Mouse (Mus musculus) heart, embryonic 10.5 days (tissue): ENCODE data around the gene Ephb1. TPM values are rescaled to one million over a fixed set of nuclear protein-coding genes. Genes with fewer than 3 reads are reported as not detected.

Experiments
- DNase-seq: peaks from one replicate; pipeline ENCODE4 v3.0.0-alpha.2; 2017; ENCODE audit warnings: low spot score
- H3K27ac ChIP-seq: fragments of 300-500 bp; sonication (generic); 2 replicates; pipeline ENCODE4 v1.5.1; 2016; ENCODE audit warnings: mild to moderate bottlenecking
- H3K27me3 ChIP-seq: fragments of 300-500 bp; sonication (generic); 2 replicates; pipeline ENCODE4 v1.6.1; 2016; ENCODE audit warnings: mild to moderate bottlenecking; ENCODE audit not compliant: poor library complexity, insufficient read depth, severe bottlenecking
- H3K36me3 ChIP-seq: fragments of 300-500 bp; sonication (generic); 2 replicates; pipeline ENCODE4 v1.6.1; 2016; ENCODE audit warnings: mild to moderate bottlenecking, moderate library complexity
- H3K4me1 ChIP-seq: fragments of 300-500 bp; sonication (generic); 2 replicates; pipeline ENCODE4 v1.6.1; 2016; ENCODE audit warnings: mild to moderate bottlenecking
- H3K4me3 ChIP-seq: fragments of 300-500 bp; sonication (generic); 2 replicates; pipeline ENCODE4 v1.5.1; 2016; ENCODE audit warnings: mild to moderate bottlenecking, moderate library complexity
- H3K9me3 ChIP-seq: fragments of 300-500 bp; sonication (generic); 2 replicates; pipeline ENCODE4 v1.6.1; 2016; ENCODE audit warnings: mild to moderate bottlenecking, moderate library complexity
- WGBS: fragments of 180-500 bp; shearing (Covaris S2); methylation state at CpG from one replicate; pipeline ENCODE4 v1.1.7; 2016; 5-methylcytosine and 5-hydroxymethylcytosine counted together
- polyA plus RNA-seq: library from polyadenylated mRNA; unstranded; fragments of >200 nt; fragmentation: Nextera tagmentation; extraction: Ambion mirVana; gene quantifications from 2 replicates; pipeline ENCODE4 v1.2.1, GENCODE M21; 2016

Ephb1 gene
- polyA plus RNA-seq, 1 experiment from 2014 or later = 1.3 TPM

- H3K4me3 ChIP-seq = no peak overlapping the region
These were observed 269.0 kb downstream of the Ephb1 start for GRCm38 (mm10) chr9:102085477-102085876.

GRCm38 (mm10) chr9:102080934-102081333, 273.6 kb downstream of the Ephb1 start:
- WGBS = 67% methylated on average over 5 of the region's 5 CpGs
- Histone ChIP-seq H3K27ac (no peak overlapping the region), H3K27me3 (peaks cover 25% of the 10 kb centered on the region), H3K4me3 (no peak overlapping the region), H3K4me1 (no peaks in the 10 kb centered on the region), H3K9me3 (no peaks in the 10 kb centered on the region), H3K36me3 (no peaks in the 10 kb centered on the region)
- DNase-seq = no peak

More at GRCm38 (mm10) chr9:102085477-102085876, 269.0 kb downstream of the Ephb1 start:
- H3K36me3 ChIP-seq = no peaks in the 10 kb centered on the region
- 88% methylated on average over 9 of the region's 9 CpGs for WGBS
- H3K27me3 ChIP-seq = peaks cover 20% of the 10 kb centered on the region
- no peak overlapping the region for H3K27ac ChIP-seq
- no peaks in the 10 kb centered on the region for H3K4me1 ChIP-seq
- DNase-seq = no peak
- no peaks in the 10 kb centered on the region for H3K9me3 ChIP-seq

GRCm38 (mm10) chr9:102079151-102079550, 275.3 kb downstream of the Ephb1 start:
- DNase-seq = no peak

GRCm38 (mm10) chr9:102078238-102078637, 276.3 kb downstream of the Ephb1 start:
- no peaks in the 10 kb centered on the region for H3K4me1 ChIP-seq
- WGBS = 84% methylated on average over 6 of the region's 6 CpGs
- no peak overlapping the region for H3K4me3 ChIP-seq
- no peak for DNase-seq
- H3K27ac ChIP-seq = no peak overlapping the region
- H3K9me3 ChIP-seq = no peaks in the 10 kb centered on the region
- H3K27me3 ChIP-seq = peaks cover 18% of the 10 kb centered on the region; the same call in 1 of the 2 replicates
- no peaks in the 10 kb centered on the region for H3K36me3 ChIP-seq

More at GRCm38 (mm10) chr9:102079151-102079550, 275.3 kb downstream of the Ephb1 start:
- Histone ChIP-seq H3K9me3 (no peaks in the 10 kb centered on the region), H3K4me1 (no peaks in the 10 kb centered on the region), H3K27ac (no peak overlapping the region), H3K27me3 (peaks cover 24% of the 10 kb centered on the region), H3K36me3 (no peaks in the 10 kb centered on the region), H3K4me3 (no peak overlapping the region)
- WGBS = 91% methylated on average over 2 of the region's 2 CpGs

GRCm38 (mm10) chr9:102075539-102075938, 279.0 kb downstream of the Ephb1 start:
- Histone ChIP-seq H3K27ac (no peak overlapping the region), H3K4me3 (no peak overlapping the region), H3K27me3 (peaks cover 18% of the 10 kb centered on the region; the same call in 1 of the 2 replicates), H3K9me3 (no peaks in the 10 kb centered on the region), H3K4me1 (no peaks in the 10 kb centered on the region), H3K36me3 (no peaks in the 10 kb centered on the region)
- 72% methylated on average over 4 of the region's 4 CpGs for WGBS
- no peak for DNase-seq

- Histone ChIP-seq H3K27ac (no peak overlapping the region), H3K36me3 (no peaks in the 10 kb centered on the region), H3K27me3 (peaks cover 15% of the 10 kb centered on the region; the same call in 1 of the 2 replicates), H3K4me3 (no peak overlapping the region), H3K9me3 (no peaks in the 10 kb centered on the region), H3K4me1 (no peaks in the 10 kb centered on the region)
- no peak for DNase-seq
- 85% methylated on average over 5 of the region's 5 CpGs for WGBS
These were observed 281.1 kb downstream of the Ephb1 start for GRCm38 (mm10) chr9:102073404-102073803.

GRCm38 (mm10) chr9:102069151-102069882, 285.2 kb downstream of the Ephb1 start:
- Histone ChIP-seq H3K27me3 (0 out of 2 replicates have a peak, but pooled peaks cover 4% of the 10 kb centered on the region), H3K9me3 (no peaks in the 10 kb centered on the region), H3K4me1 (no peaks in the 10 kb centered on the region), H3K4me3 (no peak overlapping the region), H3K36me3 (no peaks in the 10 kb centered on the region), H3K27ac (no peak overlapping the region)
- WGBS = 84% methylated on average over 3 of the region's 3 CpGs
- no peak for DNase-seq

GRCm38 (mm10) chr9:102066601-102067000, 287.9 kb downstream of the Ephb1 start:
- Histone ChIP-seq H3K27ac (no peak overlapping the region), H3K27me3 (0 out of 2 replicates have a peak, but pooled peaks cover 4% of the 10 kb centered on the region), H3K9me3 (no peaks in the 10 kb centered on the region), H3K4me1 (no peaks in the 10 kb centered on the region), H3K36me3 (no peaks in the 10 kb centered on the region), H3K4me3 (no peak overlapping the region)
- DNase-seq = peak; percentile 78
- 60% methylated on average over 10 of the region's 10 CpGs for WGBS

- Histone ChIP-seq H3K27ac (no peak overlapping the region), H3K27me3 (no peaks in the 10 kb centered on the region), H3K4me1 (no peaks in the 10 kb centered on the region), H3K4me3 (no peak overlapping the region), H3K9me3 (no peaks in the 10 kb centered on the region), H3K36me3 (no peaks in the 10 kb centered on the region)
- 66% methylated on average over 2 of the region's 2 CpGs for WGBS
- no peak for DNase-seq
These were observed 308.6 kb downstream of the Ephb1 start for GRCm38 (mm10) chr9:102045886-102046285.

GRCm38 (mm10) chr9:102045111-102045861, 309.2 kb downstream of the Ephb1 start:
- Histone ChIP-seq H3K36me3 (no peaks in the 10 kb centered on the region), H3K4me1 (no peaks in the 10 kb centered on the region), H3K9me3 (no peaks in the 10 kb centered on the region), H3K27me3 (no peaks in the 10 kb centered on the region), H3K4me3 (no peak overlapping the region), H3K27ac (no peak overlapping the region)
- WGBS = 50% methylated on average over 8 of the region's 8 CpGs
- DNase-seq = no peak

- H3K27ac ChIP-seq = no peak overlapping the region
- WGBS = 81% methylated on average over 6 of the region's 6 CpGs
- no peak overlapping the region for H3K4me3 ChIP-seq
- H3K27me3 ChIP-seq = no peaks in the 10 kb centered on the region
- H3K36me3 ChIP-seq = no peaks in the 10 kb centered on the region
- no peak for DNase-seq
- no peaks in the 10 kb centered on the region for H3K4me1 ChIP-seq
- H3K9me3 ChIP-seq = no peaks in the 10 kb centered on the region
These were observed 315.3 kb downstream of the Ephb1 start for GRCm38 (mm10) chr9:102039011-102039733.

- WGBS = 68% methylated on average over 5 of the region's 5 CpGs
- no peak for DNase-seq
- Histone ChIP-seq H3K27ac (no peak overlapping the region), H3K4me1 (0 out of 2 replicates have a peak, but pooled peaks cover 3% of the 10 kb centered on the region), H3K27me3 (no peaks in the 10 kb centered on the region), H3K9me3 (no peaks in the 10 kb centered on the region), H3K36me3 (no peaks in the 10 kb centered on the region), H3K4me3 (no peak overlapping the region)
These were observed 318.4 kb downstream of the Ephb1 start for GRCm38 (mm10) chr9:102036132-102036531.
